Mouse (Mus musculus): ENCODE measurements at regions not wholly inside any gene's neighbourhood (a gene's known extent, or its start where the extent isn't known, plus 50 kb on each side); places are given as distances from the start of the nearest gene placed in this dataset.

DNA sequence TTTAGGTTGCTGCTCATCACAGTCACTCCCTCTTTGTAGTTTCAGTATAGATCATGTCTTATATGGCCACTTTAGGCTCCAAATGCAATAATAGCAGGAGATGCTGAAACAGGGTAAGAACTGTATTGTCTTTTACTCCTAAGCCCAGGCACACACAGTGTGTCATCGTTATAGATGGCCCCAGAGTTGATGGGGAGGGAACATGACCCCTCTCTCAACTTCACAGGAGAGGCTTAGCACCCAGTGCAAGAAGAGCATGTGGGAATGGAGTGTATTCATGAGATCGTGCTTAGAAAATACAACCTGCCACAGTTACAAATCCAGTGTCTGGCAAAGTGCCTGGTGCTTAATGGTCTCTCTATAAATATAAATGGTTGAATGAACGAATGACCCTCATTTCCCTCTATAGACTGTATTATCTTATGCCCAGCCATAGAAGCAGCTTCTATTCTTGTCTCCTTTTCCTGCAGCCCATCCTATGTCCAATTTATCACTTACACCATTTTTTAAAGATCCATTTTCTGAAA, 363.0 kb downstream of the Sorl1 start:
- Histone ChIP-seq H3K36me3 (no peaks in the 10 kb centered on the region), H3K4me1 (replicated peaks) (peaks cover 13% of the 10 kb centered on the region), H3K9ac (replicated peaks) (no peak overlapping the region), H3K4me2 (no peak overlapping the region), H3K27me3 (no peaks in the 10 kb centered on the region), H3K4me3 (replicated peaks) (no peak overlapping the region), H3K9me3 (no peaks in the 10 kb centered on the region; the same call in 1 of the 2 replicates), H3K27ac (no peak overlapping the region)
- WGBS: 61% methylated on average over 3 of the region's 3 CpGs
- no peak for ATAC-seq (ENCODE audit: insufficient number of reproducible peaks, insufficient read depth, low FRiP score, low TSS enrichment, low read depth)

DNA sequence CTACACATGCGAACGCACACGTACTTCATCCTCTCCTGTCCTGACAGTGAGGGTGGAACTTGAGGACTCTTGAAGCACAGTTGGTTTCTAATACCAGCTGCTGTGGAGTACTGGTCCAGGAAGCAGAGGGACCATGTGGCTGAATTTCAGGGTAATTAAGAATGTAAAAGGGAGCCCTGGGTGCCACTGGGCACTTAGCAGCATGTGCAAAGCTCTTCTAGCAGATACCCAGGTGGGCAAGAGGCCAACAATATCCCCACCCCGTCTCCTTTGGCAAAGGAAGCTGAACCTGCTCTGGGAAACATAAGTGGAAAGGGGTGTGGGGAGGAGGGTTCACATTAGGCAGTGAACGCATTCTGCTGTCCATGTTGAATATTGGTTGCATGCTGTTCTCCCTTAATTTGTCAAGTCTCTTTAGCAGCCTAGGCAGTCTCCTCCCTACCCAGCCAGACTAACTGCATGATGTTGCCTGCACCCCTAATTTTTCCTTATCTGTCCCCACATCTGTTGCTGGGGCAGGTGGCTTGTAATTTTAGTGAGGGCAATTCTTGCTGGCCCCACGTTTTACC, 369.6 kb downstream of the Sorl1 start:
- ATAC-seq (ENCODE audit: insufficient number of reproducible peaks, insufficient read depth, low FRiP score, low TSS enrichment, low read depth): no peak
- Histone ChIP-seq H3K27ac (no peak overlapping the region), H3K4me2 (no peak overlapping the region)

DNA sequence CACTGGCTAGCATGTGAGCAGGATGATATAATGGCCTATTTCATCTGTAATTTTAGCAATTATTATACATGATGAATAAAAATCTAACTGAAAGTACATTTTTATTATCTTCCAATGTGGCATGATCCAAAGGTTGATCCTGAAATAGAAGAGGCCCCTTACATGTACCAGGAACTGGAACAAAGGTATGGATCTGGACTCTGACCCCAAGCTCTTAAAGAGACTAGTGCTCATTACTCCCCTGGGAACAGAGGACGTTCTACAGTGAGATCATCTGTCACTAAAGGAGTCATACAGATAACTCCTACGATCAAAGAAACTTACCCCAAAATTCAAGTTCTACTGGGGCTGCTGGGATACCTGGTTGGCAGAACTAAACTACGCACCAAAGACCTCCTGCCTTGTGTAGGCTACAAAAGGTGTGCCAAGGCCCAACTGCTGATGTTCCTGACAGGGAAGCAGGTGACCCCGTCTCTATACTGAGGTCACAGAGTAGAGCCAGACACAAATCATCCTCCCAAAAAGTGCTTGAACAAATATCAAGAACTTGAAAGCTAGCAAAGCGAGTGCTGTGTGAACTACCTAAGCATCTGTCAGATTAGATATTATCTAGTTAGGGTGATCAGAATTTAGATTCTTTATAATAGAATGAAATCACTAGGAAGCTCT, 378.0 kb downstream of the Sorl1 start:
- no peaks in the 10 kb centered on the region for H3K9me3 ChIP-seq
- H3K36me3 ChIP-seq: no peaks in the 10 kb centered on the region
- H3K4me2 ChIP-seq: no peak overlapping the region
- 83% methylated on average over 5 of the region's 5 CpGs for WGBS
- H3K4me3 ChIP-seq (replicated peaks): no peak overlapping the region
- no peaks in the 10 kb centered on the region for H3K4me1 ChIP-seq (replicated peaks)
- H3K27ac ChIP-seq: no peak overlapping the region
- H3K9ac ChIP-seq (replicated peaks): no peak overlapping the region
- ATAC-seq (ENCODE audit: insufficient number of reproducible peaks, insufficient read depth, low FRiP score, low TSS enrichment, low read depth): no peak
- no peaks in the 10 kb centered on the region for H3K27me3 ChIP-seq

More for the DNA sequence above, 369.6 kb downstream of the Sorl1 start:
- Histone ChIP-seq H3K36me3 (no peaks in the 10 kb centered on the region), H3K4me1 (replicated peaks) (peaks cover 12% of the 10 kb centered on the region), H3K27me3 (no peaks in the 10 kb centered on the region), H3K4me3 (replicated peaks) (no peak overlapping the region), H3K9ac (replicated peaks) (no peak overlapping the region), H3K9me3 (no peaks in the 10 kb centered on the region)
- 72% methylated on average over 6 of the region's 6 CpGs for WGBS

DNA sequence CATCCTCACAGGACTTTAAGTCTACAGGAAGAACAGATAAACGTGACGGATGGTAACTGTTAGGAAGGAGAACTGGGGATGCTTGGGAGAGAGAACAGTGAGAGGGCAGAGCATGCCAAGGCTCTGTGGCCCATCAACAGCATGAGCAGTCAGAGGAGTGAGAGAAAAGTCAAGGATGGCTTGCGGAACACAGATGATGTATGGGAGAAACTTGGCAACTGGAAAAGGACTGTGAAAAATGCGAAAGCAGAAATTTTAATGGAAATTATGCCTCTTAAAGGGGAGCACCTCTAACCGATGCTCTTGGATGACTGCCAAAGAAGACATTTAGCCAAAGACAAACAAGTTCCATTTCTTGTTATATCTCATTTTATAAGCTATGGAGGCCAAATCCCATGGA, 382.6 kb downstream of the Sorl1 start:
- WGBS: 85% methylated on average over 5 of the region's 5 CpGs
- Histone ChIP-seq H3K4me1 (replicated peaks) (peaks cover 6% of the 10 kb centered on the region), H3K27me3 (no peaks in the 10 kb centered on the region), H3K27ac (no peak overlapping the region), H3K36me3 (no peaks in the 10 kb centered on the region), H3K4me2 (no peak overlapping the region), H3K9ac (replicated peaks) (no peak overlapping the region), H3K4me3 (replicated peaks) (no peak overlapping the region), H3K9me3 (no peaks in the 10 kb centered on the region)
- ATAC-seq (ENCODE audit: insufficient number of reproducible peaks, insufficient read depth, low FRiP score, low TSS enrichment, low read depth): no peak

DNA sequence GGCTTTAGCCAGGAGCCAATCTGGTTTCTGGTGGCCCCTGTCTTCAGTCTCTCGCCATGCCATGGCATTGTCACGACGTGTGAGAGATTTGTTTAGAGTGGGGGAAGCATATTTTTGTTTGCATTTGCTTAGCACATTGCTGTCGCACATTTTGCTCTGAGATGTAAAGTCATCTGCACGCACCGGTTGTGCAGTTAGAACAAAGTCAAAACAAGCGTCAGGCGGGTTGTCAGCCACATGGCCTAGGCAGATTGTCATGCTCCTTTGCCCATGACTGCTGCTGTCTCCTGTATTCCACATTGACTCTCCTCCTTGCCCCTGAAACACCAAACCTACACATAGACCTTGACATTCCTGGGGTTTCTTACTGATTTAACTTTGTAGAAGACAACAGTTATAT, 383.6 kb downstream of the Sorl1 start:
- 92% methylated on average over 8 of the region's 8 CpGs for WGBS
- no peak overlapping the region for H3K27ac ChIP-seq
- no peak overlapping the region for H3K4me2 ChIP-seq
- no peak overlapping the region for H3K9ac ChIP-seq (replicated peaks)
- H3K4me1 ChIP-seq (replicated peaks): peaks cover 8% of the 10 kb centered on the region
- no peak for ATAC-seq (ENCODE audit: insufficient number of reproducible peaks, insufficient read depth, low FRiP score, low TSS enrichment, low read depth)
- no peak overlapping the region for H3K4me3 ChIP-seq (replicated peaks)
- no peaks in the 10 kb centered on the region for H3K27me3 ChIP-seq
- no peaks in the 10 kb centered on the region for H3K9me3 ChIP-seq
- H3K36me3 ChIP-seq: no peaks in the 10 kb centered on the region

DNA sequence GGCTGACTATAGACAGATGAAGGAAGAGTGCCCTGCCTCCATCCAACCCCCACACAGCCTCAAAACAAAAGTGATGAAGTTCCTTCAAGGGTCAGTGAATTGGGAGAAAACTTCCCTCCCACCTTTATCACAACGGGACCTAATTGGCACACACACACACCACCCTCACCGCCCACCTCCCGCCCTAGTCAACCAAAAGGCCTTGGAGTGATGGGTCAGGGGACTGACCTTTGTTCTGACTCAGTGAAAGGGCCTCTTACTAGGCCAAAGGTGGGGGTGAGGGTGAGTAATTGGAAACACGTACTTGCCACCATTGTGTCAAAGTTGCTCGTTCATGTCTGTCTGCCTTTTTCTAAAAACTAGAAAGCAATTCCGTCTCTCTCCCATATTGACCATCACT, 386.4 kb downstream of the Sorl1 start:
- 59% methylated on average over 6 of the region's 6 CpGs for WGBS

DNA sequence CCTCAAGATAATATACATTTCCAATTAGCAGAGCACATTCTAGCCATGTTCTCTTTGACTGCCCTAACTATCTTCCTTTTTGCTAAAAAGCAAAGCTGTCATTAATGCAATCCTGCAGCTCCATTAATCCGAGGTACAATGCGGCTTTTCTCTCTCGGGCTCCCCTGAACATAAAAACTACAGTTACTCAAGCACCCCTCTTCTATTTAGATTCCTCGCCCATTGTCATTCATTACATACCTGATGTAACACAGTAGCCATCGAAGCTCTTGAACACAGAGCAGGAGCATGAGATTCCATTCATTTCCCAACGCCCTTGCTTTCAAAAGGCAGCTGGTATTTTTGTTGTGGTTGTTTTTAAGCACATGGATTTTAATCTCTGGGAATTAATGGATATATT, 387.2 kb downstream of the Sorl1 start:
- H3K4me3 ChIP-seq (replicated peaks): peak overlapping the region; percentile 39; the same call in 1 of the 2 replicates
- H3K4me1 ChIP-seq (replicated peaks): peaks cover 15% of the 10 kb centered on the region
- H3K27ac ChIP-seq: peak overlapping the region; percentile 90
- no peaks in the 10 kb centered on the region for H3K9me3 ChIP-seq
- H3K4me2 ChIP-seq: peak overlapping the region; percentile 78
- no peak for ATAC-seq (ENCODE audit: insufficient number of reproducible peaks, insufficient read depth, low FRiP score, low TSS enrichment, low read depth)
- no peak overlapping the region for H3K9ac ChIP-seq (replicated peaks)
- no peaks in the 10 kb centered on the region for H3K27me3 ChIP-seq
- 27% methylated on average over 6 of the region's 6 CpGs for WGBS
- no peaks in the 10 kb centered on the region for H3K36me3 ChIP-seq

More for the DNA sequence above, 386.4 kb downstream of the Sorl1 start:
- H3K36me3 ChIP-seq: no peaks in the 10 kb centered on the region
- no peak overlapping the region for H3K27ac ChIP-seq
- H3K9me3 ChIP-seq: no peaks in the 10 kb centered on the region
- H3K9ac ChIP-seq (replicated peaks): no peak overlapping the region
- no peaks in the 10 kb centered on the region for H3K27me3 ChIP-seq
- no peak overlapping the region for H3K4me3 ChIP-seq (replicated peaks)
- no peak overlapping the region for H3K4me2 ChIP-seq
- peaks cover 15% of the 10 kb centered on the region for H3K4me1 ChIP-seq (replicated peaks)
- ATAC-seq (ENCODE audit: insufficient number of reproducible peaks, insufficient read depth, low FRiP score, low TSS enrichment, low read depth): no peak

DNA sequence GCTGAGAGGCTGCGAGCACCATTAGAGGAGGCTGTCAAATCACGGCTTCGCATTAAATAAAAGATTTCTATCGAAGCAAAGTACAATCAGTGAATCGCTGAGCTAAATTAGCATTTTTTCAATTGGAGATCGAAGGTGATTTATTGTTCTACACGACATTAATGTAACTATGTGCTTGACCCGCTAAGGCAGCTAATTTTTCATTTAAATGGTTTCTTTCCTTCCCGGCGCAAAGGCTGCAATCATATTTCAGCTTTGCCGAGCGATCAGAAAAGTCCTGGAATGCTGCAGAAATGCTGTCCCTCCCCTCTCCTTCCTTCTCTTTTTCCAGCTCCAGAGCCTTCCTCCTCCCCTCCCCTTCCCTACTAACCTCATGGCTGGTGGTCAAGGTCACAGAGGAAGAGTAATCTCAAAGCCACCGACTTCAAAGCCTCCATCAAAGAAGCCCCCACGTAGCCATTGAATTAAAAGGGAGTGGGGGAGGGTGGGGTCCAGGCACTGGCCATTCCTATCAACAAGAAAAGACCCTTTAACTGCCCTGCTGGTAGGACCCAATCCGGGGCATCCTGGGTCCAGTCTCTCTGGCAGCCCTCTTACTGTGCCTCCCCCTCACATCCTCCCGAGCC, 387.8 kb downstream of the Sorl1 start:
- Histone ChIP-seq H3K4me1 (replicated peaks) (peaks cover 15% of the 10 kb centered on the region), H3K9ac (replicated peaks) (peak overlapping the region; percentile 54), H3K9me3 (no peaks in the 10 kb centered on the region), H3K4me2 (peak overlapping the region; percentile 78), H3K36me3 (no peaks in the 10 kb centered on the region), H3K27ac (peak overlapping the region; percentile 90), H3K4me3 (replicated peaks) (peak overlapping the region; percentile 39), H3K27me3 (no peaks in the 10 kb centered on the region)
- WGBS: 1% methylated on average over 16 of the region's 16 CpGs
- ATAC-seq (ENCODE audit: insufficient number of reproducible peaks, insufficient read depth, low FRiP score, low TSS enrichment, low read depth): no peak

DNA sequence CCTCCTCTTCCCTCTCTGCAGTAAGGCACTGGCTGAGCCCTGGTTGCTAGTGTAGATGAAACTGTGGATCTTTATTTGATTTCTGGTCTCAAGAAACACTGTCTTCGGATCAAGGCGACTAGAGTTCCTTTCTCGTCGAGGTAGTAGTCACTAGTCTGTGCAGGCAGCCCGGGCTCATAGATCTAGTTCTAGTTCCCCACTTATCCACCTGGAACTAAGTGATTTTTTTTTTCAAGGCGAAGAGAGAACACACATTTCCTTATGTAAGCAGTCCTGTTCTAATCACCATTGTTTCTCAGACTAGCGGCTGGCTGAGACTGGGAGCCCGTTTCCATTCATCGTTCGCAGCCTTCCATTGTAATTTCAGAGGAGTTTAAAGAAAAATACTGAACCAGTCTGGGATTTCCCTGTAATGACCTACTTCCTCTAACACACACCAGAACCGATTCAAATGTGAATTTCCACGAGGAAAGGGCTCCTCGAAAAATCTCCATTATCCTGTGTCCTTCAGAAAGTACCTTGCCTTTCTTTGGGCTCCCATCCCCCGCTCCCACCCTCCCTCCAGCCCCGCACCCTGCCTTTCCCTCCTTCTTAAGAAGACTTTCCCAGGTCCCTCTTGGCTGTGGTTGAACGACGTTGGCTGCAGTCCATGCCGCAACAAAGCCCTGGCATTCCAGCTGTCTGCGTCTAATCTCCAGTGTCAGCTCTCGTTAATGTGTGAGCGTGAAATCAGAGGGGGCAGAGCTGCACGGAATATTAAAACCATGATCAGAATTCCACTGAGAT, 388.5 kb downstream of the Sorl1 start:
- Histone ChIP-seq H3K36me3 (no peaks in the 10 kb centered on the region), H3K4me1 (replicated peaks) (peaks cover 15% of the 10 kb centered on the region), H3K4me2 (peak overlapping the region; percentile 78), H3K27ac (peak overlapping the region; percentile 90), H3K27me3 (no peaks in the 10 kb centered on the region), H3K9ac (replicated peaks) (peak overlapping the region; percentile 54), H3K4me3 (replicated peaks) (peak overlapping the region; percentile 39), H3K9me3 (no peaks in the 10 kb centered on the region)
- peak; percentile 69 for ATAC-seq (ENCODE audit: insufficient number of reproducible peaks, insufficient read depth, low FRiP score, low TSS enrichment, low read depth)
- under 1% methylated on average over 22 of the region's 22 CpGs for WGBS

DNA sequence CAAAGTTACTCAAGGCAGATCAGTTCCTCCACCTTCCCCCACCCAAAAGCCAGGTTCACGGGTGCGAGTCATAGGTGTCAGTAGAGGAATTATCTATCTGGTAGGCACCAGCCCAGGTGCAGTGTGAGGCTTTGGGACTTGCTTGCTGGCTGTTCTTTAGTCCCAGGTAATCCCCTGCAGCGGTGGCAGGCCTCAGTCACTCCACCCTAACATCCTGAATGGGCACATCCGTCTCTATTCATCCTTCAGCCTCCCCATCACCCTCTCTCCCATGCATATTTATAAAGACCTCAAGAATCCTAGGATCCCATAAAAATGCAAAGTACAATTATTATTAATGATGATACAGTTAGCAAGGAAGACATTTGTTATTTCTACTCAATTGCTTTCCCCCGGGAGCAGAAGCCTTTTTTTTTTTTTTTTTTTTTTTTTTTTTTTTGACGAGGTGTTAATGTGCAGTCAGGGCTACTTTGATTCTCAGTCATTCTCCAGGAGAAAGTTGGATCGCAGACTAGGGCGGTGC, 389.1 kb downstream of the Sorl1 start:
- WGBS: 14% methylated on average over 8 of the region's 8 CpGs
- H3K4me3 ChIP-seq (replicated peaks): peak overlapping the region; percentile 39
- no peak for ATAC-seq (ENCODE audit: insufficient number of reproducible peaks, insufficient read depth, low FRiP score, low TSS enrichment, low read depth)

DNA sequence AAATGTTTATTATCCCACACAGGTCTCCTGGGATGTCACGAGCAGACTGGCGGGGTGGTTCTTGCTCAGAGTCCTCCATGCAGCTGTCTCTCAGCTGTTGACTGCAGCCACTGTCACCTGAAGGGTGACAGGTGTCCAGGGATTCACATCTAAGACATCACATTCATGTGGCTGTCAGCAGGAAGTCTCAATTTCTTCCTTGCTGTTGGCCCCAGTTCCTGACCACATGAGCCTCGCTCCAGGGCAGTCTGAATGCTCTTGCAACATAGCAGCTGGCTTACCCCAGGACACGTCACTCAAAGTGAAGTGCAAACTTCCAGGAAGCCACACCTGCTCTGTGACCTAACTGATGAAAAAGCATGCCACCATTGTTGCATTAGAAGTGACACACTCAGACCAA, 402.5 kb downstream of the Sorl1 start:
- no peak for ATAC-seq (ENCODE audit: insufficient number of reproducible peaks, insufficient read depth, low FRiP score, low TSS enrichment, low read depth)
- H3K27me3 ChIP-seq: no peaks in the 10 kb centered on the region
- H3K9me3 ChIP-seq: no peaks in the 10 kb centered on the region
- H3K36me3 ChIP-seq: no peaks in the 10 kb centered on the region
- no peak overlapping the region for H3K9ac ChIP-seq (replicated peaks)
- WGBS: 73% methylated on average over 4 of the region's 4 CpGs
- no peak overlapping the region for H3K27ac ChIP-seq
- no peak overlapping the region for H3K4me3 ChIP-seq (replicated peaks)
- no peak overlapping the region for H3K4me2 ChIP-seq
- H3K4me1 ChIP-seq (replicated peaks): 0 out of 2 replicates have a peak, but pooled peaks cover 9% of the 10 kb centered on the region

More for the DNA sequence above, 389.1 kb downstream of the Sorl1 start:
- H3K27me3 ChIP-seq: no peaks in the 10 kb centered on the region
- H3K9ac ChIP-seq (replicated peaks): peak overlapping the region; percentile 54; the same call in 1 of the 2 replicates
- H3K9me3 ChIP-seq: no peaks in the 10 kb centered on the region
- H3K36me3 ChIP-seq: no peaks in the 10 kb centered on the region
- H3K27ac ChIP-seq: peak overlapping the region; percentile 90
- peak overlapping the region; percentile 78 for H3K4me2 ChIP-seq
- H3K4me1 ChIP-seq (replicated peaks): peaks cover 15% of the 10 kb centered on the region
